Mouse (Mus musculus) midbrain, embryonic 13.5 days (tissue): Measurements from ENCODE around the gene Pola1. TPM values are rescaled to one million over a fixed set of nuclear protein-coding genes. Genes with fewer than 3 reads are reported as not detected.

ENCODE experiments used
- ATAC-seq: fragments of 200-750 bp; cut with Nextera tagmentation; 2 replicates; pipeline ENCODE4 v1.8.0; 2017; ENCODE audit warnings: mild to moderate bottlenecking, moderate TSS enrichment, moderate library complexity
- H3K27ac ChIP-seq: fragments of 300-500 bp; sonication (generic); 2 replicates; pipeline ENCODE4 v1.5.1; 2015; ENCODE audit warnings: inconsistent platforms, mild to moderate bottlenecking, moderate library complexity
- H3K27me3 ChIP-seq: fragments of 300-500 bp; sonication (generic); 2 replicates; pipeline ENCODE4 v1.6.1; 2015; ENCODE audit warnings: mild to moderate bottlenecking, inconsistent platforms
- H3K36me3 ChIP-seq: fragments of 300-500 bp; sonication (generic); 2 replicates; pipeline ENCODE4 v1.6.1; 2015; ENCODE audit warnings: mild to moderate bottlenecking, inconsistent platforms
- H3K4me1 ChIP-seq: fragments of 300-500 bp; sonication (generic); replicated peaks from 2 replicates; pipeline ENCODE4 v1.6.1; 2015; ENCODE audit warnings: inconsistent platforms
- H3K4me2 ChIP-seq: fragments of 300-500 bp; sonication (generic); replicated peaks from 2 replicates; pipeline ENCODE4 v1.6.1; 2015; ENCODE audit warnings: moderate library complexity, mild to moderate bottlenecking, inconsistent platforms
- H3K4me3 ChIP-seq: fragments of 300-500 bp; sonication (generic); replicated peaks from 2 replicates; pipeline ENCODE4 v1.5.1; 2015; ENCODE audit warnings: mild to moderate bottlenecking, inconsistent platforms
- H3K9ac ChIP-seq: fragments of 300-500 bp; sonication (generic); replicated peaks from 2 replicates; pipeline ENCODE4 v1.6.1; 2015; ENCODE audit warnings: mild to moderate bottlenecking, inconsistent platforms
- H3K9me3 ChIP-seq: fragments of 300-500 bp; sonication (generic); 2 replicates; pipeline ENCODE4 v1.6.1; 2016; ENCODE audit warnings: mild to moderate bottlenecking, inconsistent platforms
- whole genome bisulfite sequencing: fragments of 180-500 bp; shearing (Covaris S2); methylation state at CpG from one replicate; pipeline ENCODE4 v1.1.7; 2015; 5-methylcytosine and 5-hydroxymethylcytosine counted together
- polyA plus RNA-seq: library from polyadenylated mRNA; unstranded; fragments of >200 nt; fragmentation: Nextera tagmentation; extraction: Ambion mirVana; gene quantifications from 2 replicates; pipeline ENCODE4 v1.2.1, GENCODE M21; 2015

The Pola1 gene
- polyA plus RNA-seq, 1 experiment from 2014 or later = 8.4 TPM

DNA sequence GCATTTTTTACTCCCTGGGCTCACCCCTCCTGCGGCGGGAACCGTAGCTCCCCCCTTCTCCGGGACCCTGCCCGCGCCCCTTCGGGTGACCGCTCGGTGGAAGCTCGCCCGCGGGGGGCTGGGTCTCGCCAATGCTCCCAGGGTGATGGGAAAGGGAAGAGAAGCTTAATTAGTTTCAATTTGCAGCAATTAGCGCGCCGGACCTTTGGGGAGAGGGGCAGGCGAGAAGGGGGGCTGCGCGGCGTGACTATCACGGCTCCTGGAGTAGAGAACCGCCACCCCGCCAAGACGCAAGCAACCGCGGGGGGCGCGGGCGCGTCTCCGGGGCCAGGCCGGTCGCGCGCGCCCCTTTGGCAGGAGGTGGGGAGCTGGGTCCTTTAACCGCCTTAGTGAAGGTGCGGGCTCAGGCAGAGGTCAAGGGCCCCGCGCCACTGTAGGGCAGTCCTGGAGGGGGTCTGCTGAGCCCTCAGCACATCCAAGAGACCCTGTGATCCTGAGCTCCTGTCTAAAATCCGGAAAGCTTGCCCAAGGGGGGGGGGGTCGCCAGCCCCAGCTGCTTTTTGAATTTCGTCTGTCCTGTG lies 332.8 kb downstream of the Pola1 start:
- H3K4me1 ChIP-seq = peaks cover 10% of the 10 kb centered on the region

DNA sequence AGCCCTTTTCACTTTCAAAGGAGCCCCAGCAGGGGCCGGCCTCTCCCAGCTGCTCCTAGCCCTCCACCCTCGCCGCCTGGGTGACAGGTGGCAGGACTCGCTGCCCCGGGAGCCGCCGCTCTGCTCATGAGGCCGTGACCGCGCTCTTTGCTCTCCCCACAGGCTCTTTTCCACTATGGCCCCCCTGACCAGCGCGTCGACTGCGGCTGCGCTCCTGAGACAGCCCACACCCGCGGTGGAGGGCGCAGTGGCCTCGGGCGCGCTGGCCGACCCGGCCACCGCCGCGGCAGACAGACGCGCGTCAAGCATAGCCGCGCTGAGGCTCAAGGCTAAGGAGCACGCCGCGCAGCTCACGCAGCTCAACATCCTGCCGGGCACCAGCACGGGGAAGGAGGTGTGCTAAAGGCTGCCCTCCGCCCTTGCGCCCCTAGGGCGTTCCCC lies 334.9 kb downstream of the Pola1 start:
- 12% methylated on average over 40 of the region's 40 CpGs for WGBS
- Histone ChIP-seq H3K9ac (no peak overlapping the region; the same call in none of the 2 replicates), H3K27me3 (peaks cover 90% of the 10 kb centered on the region), H3K27ac (peak overlapping the region; percentile 47), H3K4me1 (peaks cover 10% of the 10 kb centered on the region), H3K9me3 (no peaks in the 10 kb centered on the region), H3K4me2 (peak overlapping the region; percentile 48), H3K36me3 (no peaks in the 10 kb centered on the region), H3K4me3 (peak overlapping the region; percentile 22)
- ATAC-seq = peak; percentile 69

More for the DNA sequence above, 332.8 kb downstream of the Pola1 start:
- 0 out of 2 replicates have a peak overlapping the region, but pooled peaks have one; percentile 11 for H3K4me3 ChIP-seq
- ATAC-seq = 0 out of 2 replicates have a peak, but pooled peaks have one; percentile 35
- no peaks in the 10 kb centered on the region for H3K36me3 ChIP-seq
- peak overlapping the region; percentile 39 for H3K4me2 ChIP-seq
- no peak overlapping the region for H3K9ac ChIP-seq
- peak overlapping the region; percentile 19; the same call in 1 of the 2 replicates for H3K27ac ChIP-seq
- peaks cover 91% of the 10 kb centered on the region for H3K27me3 ChIP-seq
- 25% methylated on average over 31 of the region's 43 CpGs for WGBS
- no peaks in the 10 kb centered on the region for H3K9me3 ChIP-seq

DNA sequence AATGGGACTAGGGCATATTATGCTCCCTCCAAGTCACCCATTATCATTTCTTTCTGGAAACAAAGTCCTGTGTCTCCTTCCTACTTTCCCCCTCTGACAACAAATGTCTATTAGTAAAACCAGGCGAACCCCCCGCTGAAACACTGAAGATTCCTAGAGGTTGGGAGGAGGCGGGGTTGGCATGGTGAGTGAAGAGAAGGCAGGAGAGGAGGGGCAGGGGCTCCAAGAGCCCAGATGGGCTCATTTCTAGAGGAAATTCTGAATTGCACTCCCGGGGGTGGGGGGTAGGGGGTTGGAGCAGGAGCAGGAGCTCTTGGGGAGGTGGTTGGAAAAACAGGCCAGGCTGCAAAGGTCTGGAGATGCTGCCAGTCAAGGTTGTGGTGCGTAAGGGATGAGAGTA lies 336.1 kb downstream of the Pola1 start:
- H3K4me3 ChIP-seq = no peak overlapping the region
- H3K27me3 ChIP-seq = peaks cover 85% of the 10 kb centered on the region
- 0 out of 2 replicates have a peak overlapping the region, but pooled peaks have one; percentile 6 for H3K4me2 ChIP-seq
- 26% methylated on average over 5 of the region's 5 CpGs for WGBS
- peaks cover 10% of the 10 kb centered on the region for H3K4me1 ChIP-seq
- no peak for ATAC-seq
- H3K9ac ChIP-seq = no peak overlapping the region
- 0 out of 2 replicates have a peak overlapping the region, but pooled peaks have one; percentile 53 for H3K27ac ChIP-seq
- H3K36me3 ChIP-seq = no peaks in the 10 kb centered on the region
- no peaks in the 10 kb centered on the region for H3K9me3 ChIP-seq

DNA sequence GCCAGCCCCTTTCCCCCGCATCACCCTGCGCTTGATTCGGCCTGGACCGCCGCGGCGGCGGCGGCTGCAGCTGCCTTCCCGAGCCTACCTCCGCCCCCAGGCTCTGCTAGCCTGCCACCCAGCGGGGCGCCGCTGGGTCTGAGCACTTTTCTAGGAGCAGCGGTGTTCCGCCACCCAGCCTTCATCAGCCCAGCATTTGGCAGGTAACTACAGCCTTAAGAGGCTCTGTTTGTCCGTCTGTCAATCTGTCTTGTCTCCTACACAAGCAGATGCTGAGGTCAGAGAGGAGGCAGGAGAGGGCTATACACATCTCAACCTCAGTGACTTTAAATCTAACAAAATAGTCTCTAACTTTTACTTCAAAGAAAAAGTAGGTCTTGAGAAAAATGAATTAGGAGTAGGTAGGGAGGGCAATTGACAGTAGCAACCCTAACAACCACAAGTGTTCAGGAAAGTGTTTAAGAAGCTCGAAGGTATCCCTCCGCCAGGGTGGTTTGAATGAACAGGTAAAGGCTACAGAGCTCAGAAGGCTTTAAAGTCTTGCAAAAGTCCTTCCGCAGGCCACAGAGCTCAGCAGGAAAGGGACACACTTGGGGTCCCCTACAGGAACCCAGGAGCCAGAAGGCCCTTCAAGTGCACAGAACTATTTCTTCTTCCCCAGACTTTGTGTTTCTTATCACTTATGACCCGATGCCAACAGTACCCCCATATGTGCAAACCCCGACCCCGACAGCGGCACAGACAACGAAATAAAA lies 337.0 kb downstream of the Pola1 start:
- H3K9me3 ChIP-seq = no peaks in the 10 kb centered on the region
- no peak overlapping the region; the same call in 1 of the 2 replicates for H3K9ac ChIP-seq
- peaks cover 85% of the 10 kb centered on the region for H3K27me3 ChIP-seq
- WGBS = 20% methylated on average over 25 of the region's 25 CpGs
- H3K4me3 ChIP-seq = 0 out of 2 replicates have a peak overlapping the region, but pooled peaks have one; percentile 4
- peak overlapping the region; percentile 24 for H3K4me2 ChIP-seq
- no peak for ATAC-seq
- H3K4me1 ChIP-seq = peaks cover 10% of the 10 kb centered on the region
- H3K27ac ChIP-seq = peak overlapping the region; percentile 39; the same call in 1 of the 2 replicates
- H3K36me3 ChIP-seq = no peaks in the 10 kb centered on the region

DNA sequence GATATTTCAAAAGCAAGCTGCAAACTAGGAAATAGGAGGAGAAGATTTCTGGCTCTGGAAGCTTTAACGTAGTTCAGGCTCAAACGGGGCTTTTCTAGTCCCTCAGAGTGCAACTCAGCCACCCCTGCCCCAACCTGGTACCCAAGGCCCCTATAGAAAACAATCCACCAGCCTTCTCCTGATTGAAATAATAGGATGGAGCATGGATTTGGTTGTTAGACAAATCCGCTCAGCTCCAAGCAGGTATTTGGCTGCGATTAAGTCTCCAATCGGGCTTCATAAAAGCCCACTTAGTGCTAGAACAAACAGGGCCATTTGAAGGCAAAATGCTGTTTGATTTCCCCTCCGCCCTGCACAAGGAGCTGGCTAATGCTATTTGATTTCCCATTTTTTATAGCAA lies 339.9 kb downstream of the Pola1 start:
- H3K4me2 ChIP-seq = peak overlapping the region; percentile 20; the same call in 1 of the 2 replicates
- peaks cover 89% of the 10 kb centered on the region for H3K27me3 ChIP-seq
- no peaks in the 10 kb centered on the region for H3K9me3 ChIP-seq
- ATAC-seq = no peak
- no peak overlapping the region for H3K27ac ChIP-seq
- peaks cover 12% of the 10 kb centered on the region for H3K4me1 ChIP-seq
- no peaks in the 10 kb centered on the region for H3K36me3 ChIP-seq
- no peak overlapping the region for H3K9ac ChIP-seq
- H3K4me3 ChIP-seq = no peak overlapping the region
- 17% methylated on average over 6 of the region's 6 CpGs for WGBS

DNA sequence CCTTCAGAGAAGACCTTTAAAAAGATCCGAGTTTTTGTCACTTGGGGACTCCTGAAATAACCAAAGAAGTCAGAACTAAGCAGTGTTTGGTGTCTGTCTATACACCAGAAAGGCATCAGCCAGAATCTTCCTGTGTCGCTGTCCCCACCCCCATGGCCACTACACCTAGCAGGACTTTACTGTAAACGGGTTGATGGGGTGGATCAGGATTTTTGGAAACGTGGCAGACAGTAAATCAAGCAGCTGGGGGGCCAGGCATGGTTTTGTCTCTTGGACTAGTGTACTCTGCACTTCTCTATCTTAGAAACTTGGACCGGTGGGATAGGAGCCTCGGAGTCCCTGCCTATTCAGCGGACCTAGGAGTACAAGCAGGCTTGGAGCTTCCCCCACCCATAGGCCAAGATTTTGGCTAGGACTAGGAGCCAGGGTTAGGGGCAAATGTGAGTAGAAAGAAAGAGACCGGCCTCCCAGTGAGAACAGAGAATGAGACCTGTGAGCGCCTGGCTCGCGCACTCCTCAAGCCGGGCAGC lies 342.0 kb downstream of the Pola1 start:
- Histone ChIP-seq H3K4me3 (peak overlapping the region; percentile 43), H3K4me2 (peak overlapping the region; percentile 64), H3K4me1 (peaks cover 12% of the 10 kb centered on the region), H3K9ac (peak overlapping the region; percentile 44), H3K27me3 (peaks cover 90% of the 10 kb centered on the region), H3K36me3 (no peaks in the 10 kb centered on the region), H3K9me3 (no peaks in the 10 kb centered on the region), H3K27ac (0 out of 2 replicates have a peak overlapping the region, but pooled peaks have one; percentile 48)
- WGBS = 16% methylated on average over 12 of the region's 12 CpGs
- no peak for ATAC-seq

DNA sequence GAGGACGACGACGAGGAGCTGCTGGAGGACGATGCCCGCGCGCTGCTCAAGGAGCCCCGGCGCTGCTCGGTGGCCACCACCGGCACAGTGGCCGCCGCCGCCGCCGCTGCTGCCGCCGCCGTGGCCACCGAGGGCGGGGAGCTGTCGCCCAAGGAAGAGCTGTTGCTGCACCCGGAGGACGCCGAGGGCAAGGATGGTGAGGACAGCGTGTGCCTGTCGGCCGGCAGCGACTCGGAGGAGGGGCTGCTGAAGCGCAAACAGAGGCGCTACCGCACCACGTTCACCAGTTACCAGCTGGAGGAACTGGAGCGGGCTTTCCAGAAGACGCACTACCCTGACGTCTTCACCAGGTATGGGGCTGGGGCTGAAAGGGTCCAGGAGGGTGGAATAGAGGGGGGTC lies 342.9 kb downstream of the Pola1 start:
- Histone ChIP-seq H3K36me3 (no peaks in the 10 kb centered on the region), H3K9ac (peak overlapping the region; percentile 59), H3K27me3 (peaks cover 84% of the 10 kb centered on the region), H3K9me3 (no peaks in the 10 kb centered on the region), H3K4me2 (peak overlapping the region; percentile 64), H3K27ac (peak overlapping the region; percentile 58; the same call in 1 of the 2 replicates), H3K4me3 (peak overlapping the region; percentile 43), H3K4me1 (peaks cover 12% of the 10 kb centered on the region)
- 10% methylated on average over 37 of the region's 37 CpGs for WGBS
- 0 out of 2 replicates have a peak, but pooled peaks have one; percentile 18 for ATAC-seq

DNA sequence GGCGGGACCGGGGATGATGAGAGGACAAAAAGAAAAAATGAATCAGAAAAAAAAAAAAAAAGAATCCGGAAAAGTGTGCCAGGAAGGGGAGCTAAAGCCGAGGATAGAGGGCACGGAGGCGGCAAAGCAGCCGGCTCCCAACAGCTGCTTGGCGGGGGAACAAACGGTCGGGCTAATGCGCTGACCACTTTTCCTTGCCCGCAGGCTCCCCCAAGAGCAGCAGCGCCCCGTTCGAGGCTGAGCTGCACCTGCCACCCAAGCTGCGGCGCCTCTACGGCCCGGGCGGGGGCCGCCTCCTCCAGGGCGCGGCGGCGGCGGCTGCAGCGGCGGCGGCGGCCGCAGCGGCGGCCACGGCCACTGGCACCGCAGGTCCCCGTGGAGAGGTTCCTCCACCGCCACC lies 343.6 kb downstream of the Pola1 start:
- peak overlapping the region; percentile 43 for H3K4me3 ChIP-seq
- no peak for ATAC-seq
- peak overlapping the region; percentile 58 for H3K27ac ChIP-seq
- H3K36me3 ChIP-seq = no peaks in the 10 kb centered on the region
- peaks cover 12% of the 10 kb centered on the region for H3K4me1 ChIP-seq
- H3K4me2 ChIP-seq = peak overlapping the region; percentile 64
- H3K27me3 ChIP-seq = peaks cover 77% of the 10 kb centered on the region
- no peaks in the 10 kb centered on the region for H3K9me3 ChIP-seq
- peak overlapping the region; percentile 59 for H3K9ac ChIP-seq
- WGBS = 27% methylated on average over 18 of the region's 37 CpGs

DNA sequence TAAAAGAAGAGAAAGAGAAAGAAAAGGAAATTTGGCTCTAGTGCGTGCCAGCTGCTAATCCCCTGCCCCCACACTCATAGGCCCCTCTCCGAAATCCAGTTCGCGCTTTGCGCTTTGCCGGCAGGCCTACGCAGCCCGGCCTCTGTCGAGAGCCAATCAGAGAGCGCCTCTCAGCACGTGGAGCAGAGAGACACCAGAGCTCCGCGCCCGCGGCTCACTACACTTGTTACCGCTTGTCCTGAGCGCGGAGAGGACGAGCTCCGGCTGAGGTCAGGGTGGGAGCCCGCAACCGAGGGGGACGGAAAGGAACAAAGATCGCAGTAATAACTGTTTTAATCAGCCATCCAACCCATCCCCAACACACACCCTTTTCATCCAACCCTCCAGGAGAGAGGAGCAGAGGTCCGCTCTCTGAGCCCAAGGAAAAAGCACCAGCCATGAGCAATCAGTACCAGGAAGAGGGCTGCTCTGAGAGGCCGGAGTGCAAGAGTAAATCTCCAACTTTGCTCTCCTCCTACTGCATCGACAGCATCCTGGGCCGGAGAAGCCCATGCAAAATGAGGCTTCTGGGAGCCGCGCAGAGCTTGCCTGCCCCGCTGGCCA lies 345.6 kb downstream of the Pola1 start, which contains the start of gene Arx:
TSS of gene Arx (plus strand) at position 155 of the 603 bp plus-strand sequence.
- peaks cover 78% of the 10 kb centered on the region for H3K27me3 ChIP-seq
- peak within 1 kb of the TSS; percentile 43 for H3K4me3 ChIP-seq
- WGBS = 22% methylated on average over 31 of the region's 31 CpGs
- H3K27ac ChIP-seq = no peak within 1 kb of the TSS
- H3K9ac ChIP-seq = no peak within 1 kb of the TSS
- H3K9me3 ChIP-seq = no peaks in the 10 kb centered on the region
- ATAC-seq = peak; percentile 94
- H3K4me2 ChIP-seq = peak within 1 kb of the TSS; percentile 37
- no peaks in the 10 kb centered on the region for H3K36me3 ChIP-seq
- peaks cover 16% of the 10 kb centered on the region for H3K4me1 ChIP-seq

DNA sequence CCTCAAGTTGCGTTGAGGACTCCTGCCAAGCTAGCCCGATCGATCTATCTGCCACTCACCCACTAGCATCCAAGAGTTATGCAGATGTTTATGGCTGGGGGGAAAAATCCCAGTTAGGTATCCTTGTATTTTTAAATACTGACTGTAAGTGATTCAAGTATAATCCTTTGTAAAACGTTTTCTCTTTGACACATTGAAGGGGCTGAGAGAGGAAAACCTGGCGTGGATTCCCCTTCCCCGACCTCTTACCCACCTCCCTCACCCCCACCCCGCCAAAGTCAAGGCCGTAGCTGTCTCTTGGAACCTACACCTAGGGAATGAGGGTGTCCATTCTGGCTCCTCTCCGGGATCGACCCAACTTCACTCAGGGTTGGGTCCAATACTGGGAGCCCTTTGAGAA lies 346.9 kb downstream of the Pola1 start:
- no peak overlapping the region for H3K9ac ChIP-seq
- H3K27ac ChIP-seq = no peak overlapping the region
- H3K27me3 ChIP-seq = peaks cover 80% of the 10 kb centered on the region
- H3K4me3 ChIP-seq = no peak overlapping the region
- H3K4me2 ChIP-seq = peak overlapping the region; percentile 32
- H3K36me3 ChIP-seq = no peaks in the 10 kb centered on the region
- H3K9me3 ChIP-seq = no peaks in the 10 kb centered on the region
- H3K4me1 ChIP-seq = peaks cover 16% of the 10 kb centered on the region
- 22% methylated on average over 10 of the region's 10 CpGs for WGBS
- no peak for ATAC-seq

DNA sequence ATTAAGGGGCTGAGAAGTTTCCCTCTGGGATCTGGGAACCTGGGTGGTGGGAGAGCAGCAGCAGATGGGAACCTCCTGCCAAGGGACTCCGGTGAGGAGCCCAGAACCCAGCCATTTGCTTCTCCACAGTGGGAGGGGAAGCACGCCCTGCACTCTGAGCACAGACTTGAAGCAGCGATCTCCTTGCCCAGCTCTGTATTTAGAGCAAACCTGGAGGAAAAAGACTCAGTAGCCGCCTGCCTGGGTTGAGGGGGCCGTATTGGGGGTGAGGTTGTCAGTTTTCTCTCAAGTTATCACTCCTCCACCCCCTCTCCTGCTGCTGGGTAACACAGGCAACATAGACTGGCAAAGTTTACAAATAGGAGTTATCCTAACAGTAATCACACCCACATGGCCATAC lies 350.2 kb downstream of the Pola1 start:
- H3K9ac ChIP-seq = no peak overlapping the region
- peaks cover 76% of the 10 kb centered on the region for H3K27me3 ChIP-seq
- H3K36me3 ChIP-seq = no peaks in the 10 kb centered on the region
- WGBS = 15% methylated on average over 5 of the region's 5 CpGs
- 0 out of 2 replicates have a peak, but pooled peaks cover 7% of the 10 kb centered on the region for H3K4me1 ChIP-seq
- peak overlapping the region; percentile 19 for H3K4me2 ChIP-seq
- peak; percentile 43 for ATAC-seq
- H3K9me3 ChIP-seq = no peaks in the 10 kb centered on the region
- no peak overlapping the region for H3K27ac ChIP-seq
- 0 out of 2 replicates have a peak overlapping the region, but pooled peaks have one; percentile 7 for H3K4me3 ChIP-seq
